Mouse (Mus musculus) adrenal gland, adult 2 months (tissue): Measurements from ENCODE around the gene Tcp11l1. TPM values are rescaled to one million over a fixed set of nuclear protein-coding genes. Genes with fewer than 3 reads are reported as not detected.
A peak's percentile ranks its signal among the peaks of the same experiment; 100 is the strongest.

Experiments used
- DNase-seq: peaks from one replicate; pipeline ENCODE4 v3.0.0; 2021
- polyA plus RNA-seq: library from polyadenylated mRNA; depleted of rRNA; stranded (reverse); fragments of >200 nt; gene quantifications from 2 replicates; pipeline ENCODE4 v1.2.3, GENCODE M21; 2012
- total RNA-seq, 2 experiments: library from RNA; stranded (reverse); gene quantifications; 2 replicates each; pipeline ENCODE4 v1.2.3; 2021

Tcp11l1 gene
- total and polyA plus RNA-seq, 3 experiments: 7.8 to 17.1 (median 11.1) TPM

- DNase-seq: no peak
These were observed 479 bp upstream of the Tcp11l1 start for GRCm38 (mm10) chr2:104712486-104712809.

GRCm38 (mm10) chr2:104710670-104711370 lies 1.1 kb downstream of the Tcp11l1 start:
- DNase-seq: no peak

- DNase-seq: no peak
These were observed 2.1 kb downstream of the Tcp11l1 start for GRCm38 (mm10) chr2:104709786-104710337.

- no peak for DNase-seq
These were observed 7.6 kb downstream of the Tcp11l1 start for GRCm38 (mm10) chr2:104704355-104704754.

- DNase-seq: no peak
These were observed 8.8 kb downstream of the Tcp11l1 start for GRCm38 (mm10) chr2:104703158-104703557.

GRCm38 (mm10) chr2:104699659-104700058 lies 12.3 kb downstream of the Tcp11l1 start:
- DNase-seq: no peak

- DNase-seq: peak; percentile 33
These were observed 19.4 kb downstream of the Tcp11l1 start for GRCm38 (mm10) chr2:104692551-104692950.

- no peak for DNase-seq
These were observed 21.2 kb downstream of the Tcp11l1 start for GRCm38 (mm10) chr2:104690720-104691119.

- DNase-seq: no peak
These were observed 23.2 kb downstream of the Tcp11l1 start for GRCm38 (mm10) chr2:104688724-104689123.

- DNase-seq: no peak
These were observed 23.6 kb downstream of the Tcp11l1 start for GRCm38 (mm10) chr2:104688321-104688720.

GRCm38 (mm10) chr2:104687261-104687660 lies 24.7 kb downstream of the Tcp11l1 start:
- no peak for DNase-seq

GRCm38 (mm10) chr2:104685418-104685817 lies 26.6 kb downstream of the Tcp11l1 start:
- peak; percentile 74 for DNase-seq

GRCm38 (mm10) chr2:104684771-104685170 lies 27.2 kb downstream of the Tcp11l1 start:
- no peak for DNase-seq

GRCm38 (mm10) chr2:104677326-104677725 lies 34.6 kb downstream of the Tcp11l1 start:
- DNase-seq: no peak

- no peak for DNase-seq
These were observed 40.2 kb downstream of the Tcp11l1 start for GRCm38 (mm10) chr2:104671724-104672123.

- peak; percentile 38 for DNase-seq
These were observed 42.7 kb downstream of the Tcp11l1 start for GRCm38 (mm10) chr2:104669122-104669804.

GRCm38 (mm10) chr2:104663372-104664100 lies 48.4 kb downstream of the Tcp11l1 start:
- DNase-seq: no peak

- no peak for DNase-seq
These were observed 53.3 kb downstream of the Tcp11l1 start for GRCm38 (mm10) chr2:104658659-104659058.

- DNase-seq: no peak
These were observed 95.8 kb downstream of the Tcp11l1 start for GRCm38 (mm10) chr2:104615985-104616711.

- no peak for DNase-seq
These were observed 97.2 kb downstream of the Tcp11l1 start for GRCm38 (mm10) chr2:104614786-104615185.
